Mouse (Mus musculus): ENCODE measurements around the gene Rnf212.

Rnf212 gene

DNA sequence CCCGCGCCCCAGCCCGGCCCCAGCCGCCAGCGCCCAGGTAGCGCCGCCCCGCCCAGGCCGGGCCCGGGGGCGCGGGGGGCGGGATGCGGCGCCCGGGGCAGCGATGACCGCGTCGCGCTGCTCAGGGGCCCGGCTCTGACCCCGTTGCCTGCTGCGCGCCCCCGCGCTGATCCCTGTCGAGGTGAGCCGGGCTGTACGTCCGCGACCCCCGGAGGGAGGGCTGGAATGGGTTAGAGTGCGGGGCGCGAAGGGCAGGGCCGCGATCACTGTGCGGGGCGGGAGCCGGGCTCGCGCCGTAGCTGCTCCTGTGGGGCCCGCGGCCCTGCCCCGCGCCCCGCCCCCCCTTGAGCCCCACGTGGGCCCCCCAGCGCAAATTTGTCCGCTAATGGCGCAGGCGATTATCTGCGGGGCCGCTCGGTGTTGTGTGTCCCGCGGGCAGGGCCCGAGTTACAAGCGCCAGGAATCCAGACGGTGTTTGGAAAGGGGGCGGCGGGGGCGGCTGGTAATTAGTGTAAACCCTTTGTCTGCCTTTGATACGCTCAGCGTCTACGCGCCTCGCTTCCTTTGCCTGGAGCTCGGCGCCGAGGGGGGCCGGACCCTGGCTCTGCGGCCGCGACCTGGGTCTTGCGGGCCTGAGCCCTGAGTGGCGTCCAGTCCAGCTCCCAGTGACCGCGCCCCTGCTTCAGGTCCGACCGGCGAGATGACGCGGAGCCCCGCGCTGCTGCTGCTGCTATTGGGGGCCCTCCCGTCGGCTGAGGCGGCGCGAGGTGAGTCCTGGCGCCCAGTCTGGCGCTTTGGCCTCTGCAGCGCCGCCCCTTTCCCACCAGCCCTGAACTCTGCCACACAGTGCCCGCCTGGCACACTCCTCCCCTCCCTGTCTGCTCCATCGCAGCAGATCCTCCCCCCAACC is 80.2 kb downstream of the Rnf212 start:
- TF ChIP-seq GATA4 (IDR thresholded peaks at IDR 0.05; ENCODE audit: insufficient replicate concordance, low read length), result no peak

DNA sequence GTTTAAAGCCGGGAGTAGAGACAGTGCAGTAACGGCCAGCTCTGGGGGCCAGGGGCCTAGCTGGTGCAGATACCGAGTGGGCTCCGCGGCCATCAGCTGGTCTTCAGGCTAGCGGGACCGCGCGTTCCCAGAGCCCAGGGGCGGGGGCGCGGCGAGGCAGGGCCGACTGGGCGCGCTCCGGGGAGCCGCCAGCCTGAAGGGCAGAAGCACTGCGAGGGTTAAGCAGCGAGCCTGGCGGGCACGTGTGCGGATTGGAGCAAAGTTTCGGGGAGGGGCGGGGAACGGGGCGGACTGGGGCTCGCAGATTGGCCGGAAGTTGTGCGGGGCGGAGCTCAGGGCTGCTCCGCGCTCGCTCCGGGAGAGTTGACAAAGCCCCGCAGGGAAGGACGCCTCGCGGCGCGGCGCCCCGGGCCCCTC is 80.9 kb downstream of the Rnf212 start:
- TF ChIP-seq GATA4 (IDR thresholded peaks at IDR 0.05; ENCODE audit: insufficient replicate concordance, low read length), result no peak

DNA sequence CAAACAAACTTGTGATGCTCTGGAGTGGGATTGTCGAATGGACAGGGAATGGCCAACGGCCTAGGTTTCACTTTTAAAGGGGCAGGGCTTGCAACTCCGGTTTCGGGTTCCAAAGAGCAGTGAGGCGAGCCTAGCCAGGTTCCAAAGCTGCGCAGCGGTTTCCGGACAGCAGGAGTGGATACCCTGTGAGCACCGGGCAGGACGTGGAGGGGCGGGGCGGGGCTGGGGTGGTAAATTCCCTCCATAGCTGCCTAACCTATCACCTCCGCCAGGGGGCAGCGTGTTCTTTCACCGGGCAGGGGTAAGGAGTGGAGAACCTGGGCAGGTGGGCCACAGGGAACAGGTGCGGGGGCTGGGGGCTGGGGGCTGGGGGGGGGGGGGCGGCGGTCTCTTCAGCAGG is 82.5 kb downstream of the Rnf212 start, which contains the start of gene Fgfrl1:
Gene Fgfrl1, plus strand, starts transcription at position 112 of the 400 bp plus-strand sequence.
- TF ChIP-seq GATA4 (IDR thresholded peaks at IDR 0.05; ENCODE audit: insufficient replicate concordance, low read length), result no peak

DNA sequence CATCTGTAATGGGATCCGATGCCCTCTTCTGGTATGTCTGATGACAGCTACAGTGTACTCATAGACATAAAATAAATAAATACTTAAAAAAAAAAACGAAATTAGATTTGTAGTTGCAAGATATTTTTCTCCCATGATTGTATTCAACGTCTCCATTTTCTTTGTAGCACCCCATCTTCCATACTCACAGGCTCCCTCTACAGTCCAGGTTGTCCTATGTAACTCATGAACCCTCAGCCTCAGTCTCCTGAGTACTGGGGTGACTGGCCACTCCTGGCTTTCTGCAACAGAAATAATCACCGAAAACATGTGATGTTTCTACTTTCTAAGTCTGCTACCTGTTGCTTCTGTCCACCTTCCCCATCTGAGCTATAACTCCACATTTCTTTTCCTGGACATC is 83.6 kb downstream of the Rnf212 start:
- no peak for TF ChIP-seq GATA4 (IDR thresholded peaks at IDR 0.05; ENCODE audit: insufficient replicate concordance, low read length)

DNA sequence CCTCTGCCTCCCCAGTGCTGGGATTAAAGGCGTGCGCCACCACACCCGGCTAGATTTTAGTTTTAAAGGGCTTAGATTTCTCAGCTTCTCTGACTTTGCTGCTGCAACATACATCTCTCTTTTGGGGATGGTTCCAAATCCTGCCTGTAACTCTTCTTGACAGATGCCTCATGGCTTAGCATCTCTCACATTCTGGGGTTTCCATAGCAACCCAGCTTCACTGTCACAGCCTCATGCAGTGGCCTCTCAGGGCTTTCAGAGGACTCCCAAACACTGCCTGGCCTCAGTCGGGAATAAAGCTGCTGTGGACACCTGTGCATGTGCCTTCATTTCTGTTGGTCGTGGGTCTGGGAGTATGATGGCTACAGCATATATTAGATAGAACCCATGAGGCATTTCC is 85.7 kb downstream of the Rnf212 start:
- no peak for TF ChIP-seq GATA4 (IDR thresholded peaks at IDR 0.05; ENCODE audit: insufficient replicate concordance, low read length)

DNA sequence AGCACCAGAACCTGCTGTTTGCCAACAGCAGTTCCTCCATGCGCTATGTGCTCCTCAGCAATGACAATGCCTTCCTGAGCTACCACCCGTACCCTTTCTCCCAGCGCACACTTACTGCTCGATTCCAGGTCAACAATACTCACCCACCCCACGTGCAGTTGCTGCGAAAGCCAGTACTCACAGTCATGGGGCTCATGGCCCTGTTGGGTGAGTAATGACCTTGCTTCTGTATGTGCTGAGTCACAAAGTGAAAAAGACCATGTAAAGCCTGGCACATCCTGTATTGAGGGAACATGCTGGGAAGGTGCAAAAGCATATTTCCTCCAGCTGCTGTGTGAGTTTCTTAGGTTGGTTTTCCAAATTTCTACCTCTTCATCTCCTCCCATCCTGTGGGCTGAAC is 93.9 kb downstream of the Rnf212 start:
- no peak for TF ChIP-seq GATA4 (IDR thresholded peaks at IDR 0.05; ENCODE audit: insufficient replicate concordance, low read length)

DNA sequence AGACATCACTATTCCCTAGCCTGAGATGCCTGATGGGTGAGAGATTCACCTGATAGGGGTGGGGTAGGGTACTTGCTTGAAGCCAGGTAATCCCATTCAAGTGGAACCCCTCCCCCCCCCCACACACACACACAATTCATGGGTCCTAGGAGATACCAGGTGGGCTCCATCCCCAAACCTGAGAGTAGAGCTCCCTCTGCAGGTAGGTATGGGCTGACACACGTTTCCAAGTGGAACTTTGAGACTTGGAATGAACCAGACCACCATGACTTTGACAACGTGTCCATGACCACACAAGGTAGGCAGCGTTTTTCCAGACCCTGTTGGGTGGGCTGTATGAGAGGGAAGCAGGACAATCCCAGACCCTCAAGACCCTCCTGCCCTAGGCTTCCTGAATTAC is 94.9 kb downstream of the Rnf212 start:
- no peak for TF ChIP-seq GATA4 (IDR thresholded peaks at IDR 0.05; ENCODE audit: insufficient replicate concordance, low read length)

Data from liver, adult (tissue).